Mouse (Mus musculus) brain, adult 2 months (tissue): ENCODE measurements around the gene Olfr976.
"Not testable (repeated sequence)": the region's sequence is repeated elsewhere in the genome, so short reads cannot be mapped to it uniquely, and the experiment has no call there.

ENCODE experiments used
- DNase-seq: peaks from one replicate; pipeline ENCODE4 v3.0.0; 2011; ENCODE audit warnings: low read depth, low spot score

The Olfr976 gene

GRCm38 (mm10) chr9:39961033-39961432 lies at the start of gene Olfr976:
TSS of gene Olfr976 (minus strand) at chr9:39961133.
- not testable (repeated sequence) for DNase-seq

GRCm38 (mm10) chr9:40009482-40009881 lies 48.5 kb upstream of the Olfr976 start, which contains the start of gene Olfr980:
TSS of gene Olfr980 (minus strand) at chr9:40009582.
- no peak for DNase-seq

- DNase-seq: no peak
Measured at GRCm38 (mm10) chr9:40003365-40003764, 42.4 kb upstream of the Olfr976 start, which contains the start of gene Olfr979. TSS of gene Olfr979 (minus strand) at chr9:40003465.

- no peak for DNase-seq
Measured at GRCm38 (mm10) chr9:39991813-39992212, 30.9 kb upstream of the Olfr976 start, which contains the start of gene Olfr978. TSS of gene Olfr978 (plus strand) at chr9:39992113.

GRCm38 (mm10) chr9:39976581-39977145 lies 15.7 kb upstream of the Olfr976 start:
- DNase-seq: not testable (repeated sequence)

GRCm38 (mm10) chr9:39951946-39952345 lies 9.0 kb downstream of the Olfr976 start, which contains the start of gene Olfr975:
TSS of gene Olfr975 (minus strand) at chr9:39952046.
- no peak for DNase-seq

- no peak for DNase-seq
Measured at GRCm38 (mm10) chr9:39937201-39937600, 23.7 kb downstream of the Olfr976 start, which contains the start of gene Olfr974. TSS of gene Olfr974 (plus strand) at chr9:39937501.

- DNase-seq: not testable (repeated sequence)
Measured at GRCm38 (mm10) chr9:39928837-39929236, 32.1 kb downstream of the Olfr976 start.

- DNase-seq: not testable (repeated sequence)
Measured at GRCm38 (mm10) chr9:39927975-39928836, 32.7 kb downstream of the Olfr976 start.

GRCm38 (mm10) chr9:39909939-39910338 lies 51.0 kb downstream of the Olfr976 start:
- DNase-seq: no peak

GRCm38 (mm10) chr9:39907036-39907435 lies 53.9 kb downstream of the Olfr976 start, which contains the start of gene Olfr229:
TSS of gene Olfr229 (plus strand) at chr9:39907336.
- DNase-seq: no peak

- no peak for DNase-seq
Measured at GRCm38 (mm10) chr9:39905106-39905505, 55.8 kb downstream of the Olfr976 start.
